Mouse (Mus musculus) thymus, adult 2 months (tissue): ENCODE results near the gene Dbp. TPM values are rescaled to one million over a fixed set of nuclear protein-coding genes. Genes with fewer than 3 reads are reported as not detected.

Experiments used
- DNase-seq: peaks from one replicate; pipeline ENCODE4 v3.0.0; 2021
- H3K27ac ChIP-seq: fragments of 200-500 bp; 2 replicates; pipeline ENCODE4 v1.5.1; 2012; ENCODE audit warnings: low read length, control low read depth; ENCODE audit not compliant: control insufficient read depth, insufficient read depth
- H3K27me3 ChIP-seq: fragments of 200-500 bp; 2 replicates; pipeline ENCODE4 v1.6.1; 2012; ENCODE audit warnings: mild to moderate bottlenecking, low read length, moderate library complexity, mixed read lengths; ENCODE audit not compliant: control insufficient read depth, insufficient read depth
- H3K36me3 ChIP-seq: fragments of 200-500 bp; 2 replicates; pipeline ENCODE4 v1.6.1; 2012; ENCODE audit warnings: mild to moderate bottlenecking, low read length, moderate library complexity; ENCODE audit not compliant: control insufficient read depth, insufficient read depth
- H3K4me1 ChIP-seq: fragments of 200-500 bp; replicated peaks from 2 replicates; pipeline ENCODE4 v1.6.1; 2012; ENCODE audit warnings: low read length; ENCODE audit not compliant: control insufficient read depth, insufficient read depth
- H3K4me3 ChIP-seq: fragments of 200-500 bp; 2 replicates; pipeline ENCODE4 v1.5.1; 2012; ENCODE audit warnings: mild to moderate bottlenecking, low read length, control low read depth, moderate library complexity; ENCODE audit not compliant: control insufficient read depth, insufficient read depth
- CTCF ChIP-seq: fragments of 200-500 bp; IDR thresholded peaks from 2 replicates; pipeline ENCODE4 v1.5.1; 2012; ENCODE audit warnings: mild to moderate bottlenecking, control low read depth, low read length, moderate library complexity, borderline replicate concordance; ENCODE audit not compliant: control insufficient read depth, poor library complexity, insufficient read depth; ENCODE audit errors: extremely low read depth
- POLR2A ChIP-seq: fragments of 200-500 bp; IDR thresholded peaks from 2 replicates; pipeline ENCODE4 v1.6.1; 2012; ENCODE audit warnings: mild to moderate bottlenecking, low read length, control low read depth, moderate library complexity; ENCODE audit not compliant: control insufficient read depth, poor library complexity, insufficient read depth; ENCODE audit errors: extremely low read depth
- WGBS: fragments of 180-500 bp; shearing (Covaris S2); methylation state at CpG from one replicate; pipeline ENCODE4 v1.1.7; 2018; 5-methylcytosine and 5-hydroxymethylcytosine counted together
- polyA plus RNA-seq: library from polyadenylated mRNA; depleted of rRNA; stranded (reverse); fragments of >200 nt; gene quantifications from 2 replicates; pipeline ENCODE4 v1.2.3, GENCODE M21; 2012

The Dbp gene
- polyA plus RNA-seq, 1 experiment = 28.2 TPM

- H3K4me3 ChIP-seq = peak overlapping the region; percentile 53
- under 1% methylated on average over 21 of the region's 21 CpGs for WGBS
- peak; percentile 49 for DNase-seq
Observed at GRCm38 (mm10) chr7:45705443-45705864, 566 bp downstream of the Dbp start.

DNA sequence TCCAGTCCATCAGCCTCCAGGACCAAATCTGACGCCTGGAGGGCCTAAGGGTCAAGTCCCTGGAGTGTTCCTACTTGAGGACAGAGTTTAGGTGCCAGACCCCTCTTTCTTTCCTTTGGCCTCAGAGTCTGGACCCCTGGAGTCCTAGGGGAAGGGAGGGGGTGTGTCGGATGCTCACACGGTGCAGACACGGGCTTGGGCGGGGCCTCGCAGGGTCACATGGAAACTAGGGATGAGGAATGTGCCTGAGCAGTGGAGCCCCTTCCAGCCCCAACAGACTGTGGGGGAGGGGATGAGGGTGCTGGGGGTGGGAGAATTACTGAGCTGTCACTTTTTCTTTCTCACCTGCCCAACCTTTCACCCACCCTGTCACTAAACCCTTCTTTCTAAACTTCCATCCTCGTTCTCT lies 989 bp downstream of the Dbp start:
- H3K27ac ChIP-seq = peak overlapping the region; percentile 57
- H3K4me1 ChIP-seq = peaks cover 42% of the 10 kb centered on the region
- H3K4me3 ChIP-seq = peak overlapping the region; percentile 53
- H3K27me3 ChIP-seq = no peaks in the 10 kb centered on the region
- H3K36me3 ChIP-seq = peaks cover 5% of the 10 kb centered on the region
- peak; percentile 54 for DNase-seq
- TF ChIP-seq POLR2A (no peak), CTCF (no peak)
- WGBS = 2% methylated on average over 7 of the region's 7 CpGs

More at GRCm38 (mm10) chr7:45705443-45705864, 566 bp downstream of the Dbp start:
- peaks cover 2% of the 10 kb centered on the region; the same call in 1 of the 2 replicates for H3K27me3 ChIP-seq
- peaks cover under 1% of the 10 kb centered on the region; the same call in 1 of the 2 replicates for H3K36me3 ChIP-seq
- H3K27ac ChIP-seq = peak overlapping the region; percentile 57
- peaks cover 44% of the 10 kb centered on the region for H3K4me1 ChIP-seq
- TF ChIP-seq POLR2A (no peak), CTCF (0 out of 2 replicates have a peak, but pooled peaks have one; percentile 35)

DNA sequence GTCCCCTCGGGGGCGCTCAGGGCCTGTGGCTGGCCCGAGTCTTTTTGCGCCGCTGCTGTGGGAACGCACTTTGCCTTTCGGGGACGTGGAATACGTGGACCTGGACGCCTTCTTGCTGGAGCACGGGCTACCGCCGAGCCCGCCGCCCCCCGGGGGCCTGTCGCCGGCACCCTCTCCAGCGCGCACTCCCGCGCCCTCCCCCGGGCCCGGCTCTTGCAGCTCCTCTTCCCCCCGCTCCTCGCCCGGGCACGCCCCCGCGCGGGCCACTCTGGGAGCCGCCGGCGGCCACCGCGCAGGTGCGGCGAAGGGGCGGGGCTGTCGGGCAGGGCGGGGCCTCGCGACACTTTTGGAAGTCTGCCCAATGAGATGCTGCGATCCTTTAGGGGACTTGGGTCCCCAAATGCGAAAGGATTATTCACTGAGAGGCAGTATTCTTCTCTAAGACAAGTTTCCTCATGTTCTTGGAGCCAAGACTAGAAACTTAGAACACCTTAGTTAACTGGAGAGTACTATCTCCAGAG lies 1.9 kb downstream of the Dbp start:
- Histone ChIP-seq H3K4me3 (peak overlapping the region; percentile 53), H3K27ac (peak overlapping the region; percentile 67), H3K36me3 (peaks cover 8% of the 10 kb centered on the region), H3K4me1 (peaks cover 42% of the 10 kb centered on the region), H3K27me3 (no peaks in the 10 kb centered on the region)
- 0 out of 2 replicates have a peak, but pooled peaks have one; percentile 36 for TF ChIP-seq CTCF
- TF ChIP-seq POLR2A = peak; percentile 82
- WGBS = under 1% methylated on average over 45 of the region's 45 CpGs
- peak; percentile 91 for DNase-seq

DNA sequence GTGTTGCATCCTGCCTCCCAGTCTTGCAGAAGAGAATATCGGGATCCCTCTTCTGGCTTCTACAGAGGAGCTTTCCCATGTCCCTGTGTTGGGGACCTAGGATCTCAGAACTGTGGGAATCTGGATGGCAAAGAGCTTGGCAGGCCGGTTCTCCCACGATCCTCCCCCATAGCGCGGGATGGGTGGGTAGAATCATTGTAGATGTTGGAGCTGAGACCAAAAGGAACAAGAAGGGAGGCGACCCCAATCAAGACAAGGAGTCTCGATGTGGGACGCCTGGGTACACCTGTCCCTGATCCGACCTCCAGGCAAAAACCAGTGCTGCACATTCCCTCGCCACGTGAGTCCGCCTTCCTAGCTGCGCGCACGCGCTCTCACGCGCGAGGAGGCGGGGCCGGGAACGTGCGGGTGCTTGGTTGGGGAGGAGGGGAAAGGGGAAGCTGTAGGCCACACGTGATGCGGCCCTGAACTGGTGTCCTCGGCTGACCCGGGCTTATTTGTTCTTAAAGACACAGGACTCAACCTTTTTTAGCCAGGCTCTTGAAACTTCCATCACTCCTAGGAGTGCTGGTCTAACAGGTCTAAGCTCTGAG lies 2.6 kb downstream of the Dbp start:
- H3K27ac ChIP-seq = peak overlapping the region; percentile 67
- no peaks in the 10 kb centered on the region for H3K27me3 ChIP-seq
- TF ChIP-seq CTCF (peak; percentile 28; the same call in 1 of the 2 replicates), POLR2A (0 out of 2 replicates have a peak, but pooled peaks have one; percentile 38)
- H3K4me3 ChIP-seq = peak overlapping the region; percentile 21
- H3K4me1 ChIP-seq = peaks cover 42% of the 10 kb centered on the region
- 0% methylated on average over 27 of the region's 27 CpGs for WGBS
- peak; percentile 91 for DNase-seq
- H3K36me3 ChIP-seq = peaks cover 8% of the 10 kb centered on the region

DNA sequence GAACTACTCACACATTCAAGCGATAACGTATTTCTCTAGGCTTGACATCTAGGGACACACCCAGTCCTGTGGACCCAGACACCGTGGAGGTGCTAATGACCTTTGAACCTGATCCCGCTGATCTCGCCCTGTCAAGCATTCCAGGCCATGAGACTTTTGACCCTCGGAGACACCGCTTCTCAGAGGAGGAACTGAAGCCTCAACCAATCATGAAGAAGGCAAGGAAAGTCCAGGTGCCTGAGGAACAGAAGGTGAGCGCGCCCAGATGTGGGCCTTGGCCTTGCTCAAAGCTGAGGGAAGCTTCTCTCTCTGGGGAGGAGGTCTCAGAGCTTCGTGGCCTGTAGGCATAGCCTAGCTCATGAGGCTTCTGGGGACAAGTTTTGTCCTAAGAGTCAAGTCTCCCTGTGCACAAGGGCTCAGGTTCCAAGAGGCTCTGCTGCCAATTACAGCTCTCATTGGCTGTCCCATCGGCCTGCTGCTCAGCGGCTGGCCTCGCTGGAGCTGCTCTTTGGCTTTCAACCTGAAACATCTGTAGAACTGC lies 3.4 kb downstream of the Dbp start:
- Histone ChIP-seq H3K4me1 (peaks cover 42% of the 10 kb centered on the region), H3K4me3 (peak overlapping the region; percentile 7; the same call in 1 of the 2 replicates), H3K27ac (peak overlapping the region; percentile 59), H3K27me3 (no peaks in the 10 kb centered on the region), H3K36me3 (peaks cover 8% of the 10 kb centered on the region)
- WGBS = 26% methylated on average over 13 of the region's 13 CpGs
- 0 out of 2 replicates have a peak, but pooled peaks have one; percentile 7 for TF ChIP-seq CTCF
- TF ChIP-seq POLR2A = no peak
- no peak for DNase-seq

DNA sequence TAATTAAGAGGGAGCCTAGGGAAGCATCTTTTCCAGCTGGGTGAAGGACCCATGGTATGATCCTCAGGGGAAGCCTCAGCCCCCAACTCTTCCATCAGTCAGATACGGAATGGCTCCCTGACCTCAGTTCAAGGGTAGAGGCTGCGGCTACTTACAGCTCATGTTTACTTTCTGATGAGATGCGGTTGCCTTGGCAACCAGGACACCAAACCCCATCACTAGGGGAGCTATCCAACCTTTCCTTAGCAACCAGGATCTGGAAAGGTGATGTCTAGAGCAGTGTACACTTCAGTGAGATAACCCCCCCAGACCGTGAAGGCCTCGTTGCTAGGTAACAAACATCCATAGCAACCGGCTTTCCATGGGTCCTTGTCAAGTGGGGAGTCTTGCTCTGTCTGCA lies 4.1 kb downstream of the Dbp start:
- Histone ChIP-seq H3K4me1 (peaks cover 38% of the 10 kb centered on the region), H3K4me3 (no peak overlapping the region), H3K36me3 (peaks cover 8% of the 10 kb centered on the region), H3K27ac (no peak overlapping the region), H3K27me3 (no peaks in the 10 kb centered on the region)
- no peak for DNase-seq
- TF ChIP-seq CTCF (no peak), POLR2A (no peak)
- 90% methylated on average over 6 of the region's 6 CpGs for WGBS
